8 mouse cellular contexts compared by ENCODE assay signal in the genomic region with DNA sequence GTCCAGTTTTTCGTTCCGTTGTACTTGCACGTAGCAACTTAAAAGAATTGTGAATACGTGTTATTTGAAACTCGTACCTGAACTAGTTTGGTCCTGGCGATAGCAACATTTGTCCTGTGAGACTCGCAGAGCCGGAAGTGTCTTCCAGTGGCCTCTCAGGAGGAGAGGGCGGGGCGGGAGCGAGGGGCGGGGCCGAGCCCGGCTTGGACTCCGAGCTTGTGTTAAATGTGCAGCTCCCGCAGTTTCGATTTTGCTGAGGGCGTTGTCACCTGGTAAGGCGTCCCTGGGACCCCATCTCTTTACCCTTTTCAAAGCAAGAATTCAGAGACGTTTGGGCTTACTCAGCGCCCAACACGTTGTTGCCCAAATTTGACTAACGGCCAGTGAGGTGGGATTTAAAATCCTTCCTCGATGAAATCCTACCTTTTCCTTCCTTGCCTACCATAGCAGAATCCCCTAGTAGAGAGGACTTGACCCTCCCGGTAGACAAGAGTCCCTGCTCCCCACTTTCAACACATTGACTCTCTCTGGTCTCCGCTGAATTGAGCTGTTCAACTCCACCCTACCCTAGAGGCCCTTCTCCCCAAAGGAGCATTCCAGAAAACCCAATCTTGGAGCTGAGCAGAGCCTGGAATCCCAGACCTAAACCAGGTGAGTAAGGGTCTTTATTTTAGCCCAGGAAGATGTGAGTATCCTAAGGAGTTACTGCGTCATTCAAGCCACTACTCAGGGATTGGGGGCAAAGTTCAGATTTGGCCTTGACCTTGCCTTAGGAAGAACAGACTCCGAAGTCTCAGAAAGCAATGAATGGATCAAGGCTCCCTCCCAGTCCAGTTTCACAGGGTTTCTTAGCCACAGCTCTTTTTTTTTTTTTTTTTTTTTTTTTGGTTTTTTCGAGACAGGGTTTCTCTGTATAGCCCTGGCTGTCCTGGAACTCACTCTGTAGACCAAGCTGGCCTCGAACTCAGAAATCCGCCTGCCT. TPM values are rescaled to one million over a fixed set of nuclear protein-coding genes. Genes with fewer than 3 reads are reported as not detected.
DNase-seq lines count a peak whose midpoint lies in the region; ATAC-seq and TF ChIP-seq lines count a peak whose summit lies in the region.

Gene Tmem106a (plus strand): TSS at position 189 of the 982 bp plus-strand sequence.

- no peak within 1 kb of the TSS for H3K27ac ChIP-seq in forebrain, embryonic 16.5 days (ENCODE audit: low read length)
- no peak within 1 kb of the TSS for H3K27ac ChIP-seq in hindbrain, embryonic 12.5 days
- H3K27ac ChIP-seq in midbrain, postnatal 0 days (ENCODE audit: low read depth, low read length): no peak within 1 kb of the TSS

- H3K36me3 ChIP-seq in forebrain, embryonic 16.5 days (ENCODE audit: control insufficient read depth, insufficient read depth): peaks cover 17% of the 10 kb centered on the region
- peaks cover 38% of the 10 kb centered on the region for H3K36me3 ChIP-seq in hindbrain, embryonic 12.5 days
- H3K36me3 ChIP-seq in midbrain, postnatal 0 days (ENCODE audit: insufficient read depth, low read length): peaks cover 28% of the 10 kb centered on the region

- WGBS in forebrain, embryonic 16.5 days: 19% methylated on average over 30 of the region's 31 CpGs
- WGBS in hindbrain, embryonic 12.5 days: 21% methylated on average over 30 of the region's 31 CpGs
- WGBS in midbrain, postnatal 0 days: 20% methylated on average over 29 of the region's 31 CpGs

- peaks cover 5% of the 10 kb centered on the region; the same call in 1 of the 2 replicates for H3K4me1 ChIP-seq in forebrain, embryonic 16.5 days (replicated peaks; ENCODE audit: control insufficient read depth, insufficient read depth, low read length)
- H3K4me1 ChIP-seq in hindbrain, embryonic 12.5 days: peaks cover 8% of the 10 kb centered on the region
- no peaks in the 10 kb centered on the region for H3K4me1 ChIP-seq in midbrain, postnatal 0 days (ENCODE audit: insufficient read depth, low read length)

- peak within 1 kb of the TSS; percentile 38; the same call in 1 of the 2 replicates for H3K9ac ChIP-seq in forebrain, embryonic 16.5 days (replicated peaks; ENCODE audit: low read depth, low read length)
- H3K9ac ChIP-seq in hindbrain, embryonic 12.5 days: peak within 1 kb of the TSS; percentile 37; the same call in 1 of the 2 replicates
- no peak within 1 kb of the TSS for H3K9ac ChIP-seq in midbrain, postnatal 0 days (replicated peaks; ENCODE audit: low read length, poor library complexity, severe bottlenecking)

- DNase-seq in ES-CJ7 (ENCODE audit: low read depth, low spot score): peak; percentile 90
- DNase-seq in adrenal gland, postnatal 4 days (ENCODE audit: low spot score in 2 of 2): peak; percentile 52 to 73
- peak; percentile 92 for DNase-seq in liver
- DNase-seq in midbrain, postnatal 0 days (ENCODE audit: low spot score): peak; percentile 34
- peak; percentile 79 for DNase-seq in testis, postnatal 10 days (ENCODE audit: low spot score)
- no peak for DNase-seq in right cerebral cortex, adult 18-20 months

- ATAC-seq in forebrain, embryonic 16.5 days: no peak
- no peak for ATAC-seq in hindbrain, embryonic 12.5 days (ENCODE audit: low FRiP score)
- ATAC-seq in midbrain, postnatal 0 days (ENCODE audit: low FRiP score): no peak

- TF ChIP-seq CTCF in midbrain, postnatal 0 days (IDR thresholded peaks at IDR 0.05): no peak

- peak within 1 kb of the TSS; percentile 44 for H3K4me2 ChIP-seq in forebrain, embryonic 16.5 days (ENCODE audit: low read length)
- peak within 1 kb of the TSS; percentile 50 for H3K4me2 ChIP-seq in hindbrain, embryonic 12.5 days (replicated peaks)
- H3K4me2 ChIP-seq in midbrain, postnatal 0 days (ENCODE audit: low read depth, low read length, poor library complexity, severe bottlenecking): peak within 1 kb of the TSS; percentile 45

- peak within 1 kb of the TSS; percentile 29 for H3K4me3 ChIP-seq in forebrain, embryonic 16.5 days (replicated peaks; ENCODE audit: low read length)
- peak within 1 kb of the TSS; percentile 26 for H3K4me3 ChIP-seq in hindbrain, embryonic 12.5 days
- peak within 1 kb of the TSS; percentile 20; the same call in 1 of the 2 replicates for H3K4me3 ChIP-seq in midbrain, postnatal 0 days (ENCODE audit: low read depth, low read length)

- H3K27me3 ChIP-seq in forebrain, embryonic 16.5 days (replicated peaks; ENCODE audit: control insufficient read depth, insufficient read depth, low read length): no peaks in the 10 kb centered on the region
- H3K27me3 ChIP-seq in hindbrain, embryonic 12.5 days: no peaks in the 10 kb centered on the region
- no peaks in the 10 kb centered on the region for H3K27me3 ChIP-seq in midbrain, postnatal 0 days (ENCODE audit: insufficient read depth, low read length)

- H3K9me3 ChIP-seq in forebrain, embryonic 16.5 days (ENCODE audit: control insufficient read depth, low read length): no peaks in the 10 kb centered on the region
- no peaks in the 10 kb centered on the region for H3K9me3 ChIP-seq in hindbrain, embryonic 12.5 days (replicated peaks)
- H3K9me3 ChIP-seq in midbrain, postnatal 0 days (ENCODE audit: low read length): no peaks in the 10 kb centered on the region

RNA-seq across cellular contexts. Expression of gene Tmem106a, which starts in this region (rescaled TPM):
- total RNA-seq in adrenal gland, postnatal 4 days (2021): 10 to 100 TPM; 19.2 to 21.0 TPM
- 1.9 and 2.4 TPM in 2 replicates for polyA plus RNA-seq in forebrain, embryonic 16.5 days (2015; fragmentation: Nextera tagmentation; extraction: Ambion mirVana)
- 3.9 and 4.9 TPM in 2 replicates for polyA plus RNA-seq in hindbrain, embryonic 12.5 days (2016; fragmentation: Nextera tagmentation; extraction: Ambion mirVana)
- total RNA-seq in midbrain, postnatal 0 days (2014; rRNA removed): 1.5 and 3.0 TPM in 2 replicates
- polyA plus RNA-seq in midbrain, postnatal 0 days (2015; fragmentation: Nextera tagmentation; extraction: Ambion mirVana): 3.5 and 3.6 TPM in 2 replicates
